Mouse (Mus musculus) adrenal gland, postnatal 25 days (tissue): ENCODE data around the gene Tmem270. TPM values are rescaled to one million over a fixed set of nuclear protein-coding genes. Genes with fewer than 3 reads are reported as not detected.

Experiments used
- DNase-seq: peaks from one replicate; pipeline ENCODE4 v3.0.0; 2021; ENCODE audit warnings: mixed read lengths
- total RNA-seq: library from RNA; stranded (reverse); gene quantifications from 2 replicates; pipeline ENCODE4 v1.2.3, GENCODE M21; 2021

The Tmem270 gene
- total RNA-seq, 1 experiment from 2014 or later, result not detected

- no peak for DNase-seq
Measured at GRCm38 (mm10) chr5:134929988-134930387, 23.5 kb upstream of the Tmem270 start.

GRCm38 (mm10) chr5:134926726-134927125 is 20.2 kb upstream of the Tmem270 start:
- DNase-seq, result no peak

- DNase-seq, result no peak
Measured at GRCm38 (mm10) chr5:134923141-134923540, 16.6 kb upstream of the Tmem270 start.

GRCm38 (mm10) chr5:134921106-134921505 is 14.6 kb upstream of the Tmem270 start:
- DNase-seq, result no peak

GRCm38 (mm10) chr5:134920106-134920687 is 13.7 kb upstream of the Tmem270 start:
- DNase-seq, result no peak

- no peak for DNase-seq
Measured at GRCm38 (mm10) chr5:134919097-134919496, 12.6 kb upstream of the Tmem270 start.

GRCm38 (mm10) chr5:134918071-134918832 is 11.7 kb upstream of the Tmem270 start:
- peak; percentile 64 for DNase-seq

GRCm38 (mm10) chr5:134915311-134915710 is 8.8 kb upstream of the Tmem270 start, which contains the start of gene Cldn13:
TSS of gene Cldn13 (minus strand) at chr5:134915526.
- DNase-seq, result no peak

GRCm38 (mm10) chr5:134914510-134914909 is 8.0 kb upstream of the Tmem270 start:
- no peak for DNase-seq

GRCm38 (mm10) chr5:134913753-134914152 is 7.2 kb upstream of the Tmem270 start:
- DNase-seq, result no peak

GRCm38 (mm10) chr5:134913352-134913751 is 6.8 kb upstream of the Tmem270 start:
- no peak for DNase-seq

- DNase-seq, result no peak
Measured at GRCm38 (mm10) chr5:134911901-134912300, 5.4 kb upstream of the Tmem270 start.

GRCm38 (mm10) chr5:134907135-134907534 is 602 bp upstream of the Tmem270 start:
- DNase-seq, result peak; percentile 96

GRCm38 (mm10) chr5:134901644-134902027 is 4.9 kb downstream of the Tmem270 start:
- no peak for DNase-seq

- peak; percentile 35 for DNase-seq
Measured at GRCm38 (mm10) chr5:134901012-134901643, 5.4 kb downstream of the Tmem270 start.

GRCm38 (mm10) chr5:134897596-134897995 is 8.9 kb downstream of the Tmem270 start:
- DNase-seq, result no peak

GRCm38 (mm10) chr5:134896965-134897364 is 9.6 kb downstream of the Tmem270 start:
- DNase-seq, result no peak

GRCm38 (mm10) chr5:134895291-134895690 is 11.2 kb downstream of the Tmem270 start:
- DNase-seq, result no peak

GRCm38 (mm10) chr5:134892717-134893116 is 13.8 kb downstream of the Tmem270 start:
- DNase-seq, result no peak

- no peak for DNase-seq
Measured at GRCm38 (mm10) chr5:134891552-134891951, 15.0 kb downstream of the Tmem270 start.

GRCm38 (mm10) chr5:134890601-134891054 is 15.9 kb downstream of the Tmem270 start:
- DNase-seq, result no peak

GRCm38 (mm10) chr5:134888505-134888904 is 18.0 kb downstream of the Tmem270 start:
- DNase-seq, result no peak
